In the genomic region with DNA sequence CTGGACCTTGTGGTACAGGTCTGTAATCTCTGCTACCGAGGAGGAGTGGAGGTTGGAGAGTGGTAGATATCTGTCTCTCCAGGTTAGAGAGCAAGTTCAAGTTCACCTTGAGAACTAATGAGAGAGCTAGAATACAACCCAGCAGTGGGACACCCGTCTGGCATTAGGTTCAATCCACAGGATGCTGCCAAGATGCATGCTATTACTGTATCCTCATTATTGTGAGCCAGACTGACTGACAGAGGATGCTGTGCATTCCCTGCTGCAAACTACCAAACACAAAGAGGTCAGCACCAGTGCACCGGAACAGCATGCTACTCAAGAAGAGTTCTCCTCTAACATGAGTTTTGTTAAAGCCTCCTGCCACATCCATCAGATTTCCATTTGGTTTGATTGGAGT, we compare ENCODE assay signal across 26 mouse cellular contexts.
DNase-seq lines count a peak whose midpoint lies in the region; ATAC-seq and TF ChIP-seq lines count a peak whose summit lies in the region.
"Had no signal": no experiment of that assay in that cellular context is flagged by ENCODE, and none has a peak within 500 bp of the region (broad histone marks: within the 10 kb centered on the region; RNA-seq: fewer than 3 reads in every experiment).

No protein-coding gene starts in this region.

- no peaks in the 10 kb centered on the region for H3K27me3 ChIP-seq in forebrain, embryonic 13.5 days
- no peaks in the 10 kb centered on the region for H3K27me3 ChIP-seq in forebrain, postnatal 0 days (ENCODE audit: insufficient read depth, low read length)
- no peaks in the 10 kb centered on the region for H3K27me3 ChIP-seq in hindbrain, embryonic 13.5 days
- H3K27me3 ChIP-seq in hindbrain, embryonic 11.5 days (ENCODE audit: control insufficient read depth, insufficient read depth, low read length) = no peaks in the 10 kb centered on the region
- no peaks in the 10 kb centered on the region for H3K27me3 ChIP-seq in hindbrain, embryonic 16.5 days (replicated peaks; ENCODE audit: control insufficient read depth, insufficient read depth, low read length)
- H3K27me3 ChIP-seq: heart, embryonic 12.5 days; intestine, embryonic 15.5 days; stomach, embryonic 15.5 days had no signal

- no peaks in the 10 kb centered on the region for H3K9me3 ChIP-seq in forebrain, embryonic 13.5 days (replicated peaks)
- no peaks in the 10 kb centered on the region for H3K9me3 ChIP-seq in forebrain, postnatal 0 days (ENCODE audit: low read length)
- no peaks in the 10 kb centered on the region for H3K9me3 ChIP-seq in hindbrain, embryonic 13.5 days
- no peaks in the 10 kb centered on the region for H3K9me3 ChIP-seq in hindbrain, embryonic 11.5 days (ENCODE audit: control insufficient read depth, low read length)
- H3K9me3 ChIP-seq in hindbrain, embryonic 16.5 days (ENCODE audit: control insufficient read depth, low read length) = no peaks in the 10 kb centered on the region
- H3K9me3 ChIP-seq: heart, embryonic 12.5 days; intestine, embryonic 15.5 days; stomach, embryonic 15.5 days had no signal

- ATAC-seq in forebrain, embryonic 13.5 days = peak; percentile 51; the same call in 1 of the 2 replicates
- ATAC-seq in forebrain, postnatal 0 days = no peak
- ATAC-seq in hindbrain, embryonic 13.5 days (ENCODE audit: low FRiP score) = peak; percentile 28; the same call in 1 of the 2 replicates
- no peak for ATAC-seq in hindbrain, embryonic 11.5 days (ENCODE audit: low FRiP score)
- ATAC-seq in hindbrain, embryonic 16.5 days = peak; percentile 45; the same call in 1 of the 2 replicates
- ATAC-seq: intestine, embryonic 15.5 days; Patski had no signal

- no peak overlapping the region for H3K4me3 ChIP-seq in forebrain, embryonic 13.5 days
- H3K4me3 ChIP-seq in forebrain, postnatal 0 days (ENCODE audit: low read depth, low read length) = no peak overlapping the region
- no peak overlapping the region for H3K4me3 ChIP-seq in hindbrain, embryonic 13.5 days
- H3K4me3 ChIP-seq in hindbrain, embryonic 11.5 days (ENCODE audit: low read depth, low read length) = no peak overlapping the region
- no peak overlapping the region for H3K4me3 ChIP-seq in hindbrain, embryonic 16.5 days (ENCODE audit: low read length)
- H3K4me3 ChIP-seq: gastrocnemius, adult 2 months; heart, embryonic 12.5 days; intestine, embryonic 15.5 days; stomach, embryonic 15.5 days had no signal

- no peaks in the 10 kb centered on the region for H3K36me3 ChIP-seq in forebrain, embryonic 13.5 days (ENCODE audit: poor library complexity, severe bottlenecking)
- no peaks in the 10 kb centered on the region for H3K36me3 ChIP-seq in forebrain, postnatal 0 days (ENCODE audit: insufficient read depth)
- H3K36me3 ChIP-seq in hindbrain, embryonic 13.5 days = no peaks in the 10 kb centered on the region
- H3K36me3 ChIP-seq in hindbrain, embryonic 11.5 days (ENCODE audit: control insufficient read depth, insufficient read depth, low read length) = no peaks in the 10 kb centered on the region
- H3K36me3 ChIP-seq in hindbrain, embryonic 16.5 days (ENCODE audit: control insufficient read depth, insufficient read depth, low read length) = no peaks in the 10 kb centered on the region
- H3K36me3 ChIP-seq: heart, embryonic 12.5 days; intestine, embryonic 15.5 days; stomach, embryonic 15.5 days had no signal

- 0 out of 2 replicates have a peak, but pooled peaks cover 4% of the 10 kb centered on the region for H3K4me1 ChIP-seq in forebrain, embryonic 13.5 days
- H3K4me1 ChIP-seq in forebrain, postnatal 0 days (ENCODE audit: insufficient read depth) = no peaks in the 10 kb centered on the region
- no peaks in the 10 kb centered on the region for H3K4me1 ChIP-seq in hindbrain, embryonic 13.5 days (replicated peaks)
- H3K4me1 ChIP-seq in hindbrain, embryonic 11.5 days (replicated peaks; ENCODE audit: control insufficient read depth, insufficient read depth, low read length) = no peaks in the 10 kb centered on the region
- H3K4me1 ChIP-seq in hindbrain, embryonic 16.5 days (ENCODE audit: control insufficient read depth, insufficient read depth, low read depth, low read length) = no peaks in the 10 kb centered on the region
- H3K4me1 ChIP-seq: heart, embryonic 12.5 days; intestine, embryonic 15.5 days; stomach, embryonic 15.5 days had no signal

- WGBS in forebrain, embryonic 13.5 days = 71% methylated on average over 3 of the region's 3 CpGs
- WGBS in forebrain, postnatal 0 days = 57% methylated on average over 3 of the region's 3 CpGs
- 68% methylated on average over 3 of the region's 3 CpGs for WGBS in hindbrain, embryonic 13.5 days
- 81% methylated on average over 3 of the region's 3 CpGs for WGBS in hindbrain, embryonic 11.5 days
- WGBS in hindbrain, embryonic 16.5 days = 69% methylated on average over 3 of the region's 3 CpGs

- DNase-seq in forebrain, postnatal 0 days = no peak
- no peak for DNase-seq in hindbrain, embryonic 11.5 days (ENCODE audit: low spot score)
- DNase-seq in brain, embryonic 14.5 days (ENCODE audit: low read depth) = peak; percentile 68
- no peak for DNase-seq in yolk sac, embryonic 10.5 days (ENCODE audit: low spot score)
- DNase-seq in thymus, postnatal 14 days = no peak
- DNase-seq: adrenal gland, postnatal 14 days; cerebellum, adult 18-20 months; cerebellum, postnatal 36 days; gastrocnemius, adult 2 months; gastrocnemius, postnatal 36 days; heart, adult 18-20 months; kidney, adult 2 months; kidney, postnatal 36 days; liver; lung, adult 2 months; lung, postnatal 10 days; right cerebral cortex, postnatal 25 days had no signal

- no peak overlapping the region for H3K9ac ChIP-seq in forebrain, embryonic 13.5 days
- no peak overlapping the region for H3K9ac ChIP-seq in forebrain, postnatal 0 days
- H3K9ac ChIP-seq in hindbrain, embryonic 13.5 days = no peak overlapping the region
- no peak overlapping the region for H3K9ac ChIP-seq in hindbrain, embryonic 11.5 days (ENCODE audit: low read depth, low read length)
- H3K9ac ChIP-seq in hindbrain, embryonic 16.5 days (ENCODE audit: low read depth, low read length) = no peak overlapping the region
- H3K9ac ChIP-seq: heart, embryonic 12.5 days; intestine, embryonic 15.5 days; liver, embryonic 14.5 days; stomach, embryonic 15.5 days had no signal

- H3K27ac ChIP-seq in forebrain, embryonic 13.5 days = peak overlapping the region; percentile 41; the same call in 1 of the 2 replicates
- H3K27ac ChIP-seq in forebrain, postnatal 0 days (ENCODE audit: low read depth, low read length) = no peak overlapping the region
- no peak overlapping the region for H3K27ac ChIP-seq in hindbrain, embryonic 13.5 days
- H3K27ac ChIP-seq in hindbrain, embryonic 11.5 days (ENCODE audit: low read depth, low read length) = no peak overlapping the region
- H3K27ac ChIP-seq in hindbrain, embryonic 16.5 days (ENCODE audit: low read depth, low read length) = 0 out of 2 replicates have a peak overlapping the region, but pooled peaks have one; percentile 29
- H3K27ac ChIP-seq: gastrocnemius, adult 2 months; intestine, embryonic 15.5 days; liver, embryonic 14.5 days; macrophage; stomach, embryonic 15.5 days had no signal

- no peak for TF ChIP-seq CTCF in forebrain, postnatal 0 days (IDR thresholded peaks at IDR 0.05; ENCODE audit: low read depth)
- no peak for TF ChIP-seq CTCF in brain, embryonic 14.5 days (IDR thresholded peaks at IDR 0.05; ENCODE audit: borderline replicate concordance, extremely low read depth, insufficient read depth, insufficient read length)

- H3K4me2 ChIP-seq in forebrain, embryonic 13.5 days = no peak overlapping the region
- no peak overlapping the region for H3K4me2 ChIP-seq in forebrain, postnatal 0 days (ENCODE audit: low read depth)
- no peak overlapping the region for H3K4me2 ChIP-seq in hindbrain, embryonic 13.5 days
- no peak overlapping the region for H3K4me2 ChIP-seq in hindbrain, embryonic 11.5 days (replicated peaks; ENCODE audit: low read depth, low read length)
- H3K4me2 ChIP-seq in hindbrain, embryonic 16.5 days (ENCODE audit: low read length) = no peak overlapping the region
- H3K4me2 ChIP-seq: heart, embryonic 12.5 days; intestine, embryonic 15.5 days; stomach, embryonic 15.5 days had no signal

- no peak for TF ChIP-seq POLR2A in brain, embryonic 14.5 days (IDR thresholded peaks at IDR 0.05; ENCODE audit: borderline replicate concordance, extremely low read depth, insufficient read depth, insufficient read length, poor library complexity, severe bottlenecking)

Comparison
In these comparisons a context has a peak if more than half of its experiments do, and no peak if none do; other contexts are left out.
1. ATAC-seq: peak in forebrain, embryonic 13.5 days (single experiment), hindbrain, embryonic 13.5 days (single experiment) and hindbrain, embryonic 16.5 days (single experiment); none in forebrain, postnatal 0 days (single experiment) and hindbrain, embryonic 11.5 days (single experiment).
2. H3K27ac ChIP-seq: peak in forebrain, embryonic 13.5 days (single experiment) and hindbrain, embryonic 16.5 days (single experiment); none in forebrain, postnatal 0 days (single experiment), hindbrain, embryonic 13.5 days (single experiment) and hindbrain, embryonic 11.5 days (single experiment).